Mouse (Mus musculus): ENCODE data around the gene Gria1. TPM values are rescaled to one million over a fixed set of nuclear protein-coding genes. Genes with fewer than 3 reads are reported as not detected.

Gene Gria1
- polyA plus RNA-seq, 1 experiment from 2014 or later, result 10.9 TPM

DNA sequence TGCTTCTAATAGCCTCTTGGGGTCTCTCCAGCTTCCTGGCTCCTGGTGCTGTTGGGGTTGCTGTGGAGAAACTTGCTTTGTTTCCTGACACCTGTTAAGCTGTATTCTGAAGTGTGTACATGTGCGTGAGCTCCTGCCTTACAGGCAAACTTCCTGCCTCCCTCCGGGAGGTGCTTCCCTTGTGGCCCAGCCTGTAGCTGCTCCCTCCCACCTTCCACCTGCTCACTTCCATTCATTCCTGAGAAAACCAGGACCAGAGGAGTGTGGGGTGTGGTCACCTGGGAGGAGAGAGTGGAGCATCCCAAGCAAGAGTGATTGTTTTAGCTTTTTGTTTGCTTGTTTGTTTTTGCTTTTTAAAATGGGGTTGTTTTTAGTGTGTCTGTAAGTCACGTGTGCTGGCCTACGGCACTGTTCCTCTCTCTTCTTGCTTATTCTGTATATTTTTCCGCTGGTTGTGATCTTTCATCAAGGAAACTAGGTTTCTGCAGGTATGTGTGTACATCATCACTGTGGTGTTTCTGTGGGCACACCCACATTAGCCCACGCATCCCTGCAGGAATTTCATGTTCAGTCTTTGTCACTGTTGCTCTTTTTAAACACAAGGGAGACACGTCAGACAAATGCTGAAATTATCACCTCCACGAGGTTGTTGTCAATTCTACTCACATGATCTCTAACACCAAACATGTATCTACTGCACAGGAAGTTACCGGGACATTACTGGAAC is 2.4 kb downstream of the Gria1 start:
- 0 out of 2 replicates have a peak overlapping the region, but pooled peaks have one; percentile 34 for H3K4me3 ChIP-seq
- H3K4me1 ChIP-seq, result peaks cover 3% of the 10 kb centered on the region
- no peak overlapping the region for H3K9ac ChIP-seq
- no peaks in the 10 kb centered on the region for H3K36me3 ChIP-seq
- H3K4me2 ChIP-seq (replicated peaks), result peak overlapping the region; percentile 59
- H3K9me3 ChIP-seq, result no peaks in the 10 kb centered on the region
- no peaks in the 10 kb centered on the region for H3K27me3 ChIP-seq (replicated peaks)
- no peak overlapping the region for H3K27ac ChIP-seq
- ATAC-seq (ENCODE audit: low FRiP score, low read depth), result no peak
- 73% methylated on average over 9 of the region's 9 CpGs for WGBS

DNA sequence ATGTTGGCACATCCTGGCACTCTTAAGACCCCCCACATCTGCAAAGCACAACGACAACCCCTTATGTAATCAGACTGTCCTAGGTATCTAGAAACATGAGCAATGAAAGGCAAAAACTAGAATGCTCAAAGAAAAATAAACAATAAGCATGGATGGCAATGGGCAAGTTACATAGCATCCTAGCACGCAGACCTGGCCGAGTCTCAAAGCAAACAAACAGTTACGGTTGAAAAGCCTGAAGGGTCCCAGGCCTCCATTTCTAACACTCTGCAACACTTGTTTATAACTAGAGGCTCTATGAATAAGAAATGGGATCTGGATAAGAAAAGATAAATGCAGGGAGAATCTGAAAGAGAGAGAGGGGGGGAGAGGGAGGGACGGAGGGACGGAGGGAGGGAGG is 3.2 kb downstream of the Gria1 start:
- no peak for ATAC-seq (ENCODE audit: low FRiP score, low read depth)
- Histone ChIP-seq H3K9ac (no peak overlapping the region), H3K27me3 (replicated peaks) (no peaks in the 10 kb centered on the region), H3K9me3 (no peaks in the 10 kb centered on the region), H3K4me3 (no peak overlapping the region), H3K27ac (no peak overlapping the region), H3K4me2 (replicated peaks) (0 out of 2 replicates have a peak overlapping the region, but pooled peaks have one; percentile 12), H3K4me1 (peaks cover 3% of the 10 kb centered on the region), H3K36me3 (no peaks in the 10 kb centered on the region)
- 83% methylated on average over 5 of the region's 6 CpGs for WGBS

DNA sequence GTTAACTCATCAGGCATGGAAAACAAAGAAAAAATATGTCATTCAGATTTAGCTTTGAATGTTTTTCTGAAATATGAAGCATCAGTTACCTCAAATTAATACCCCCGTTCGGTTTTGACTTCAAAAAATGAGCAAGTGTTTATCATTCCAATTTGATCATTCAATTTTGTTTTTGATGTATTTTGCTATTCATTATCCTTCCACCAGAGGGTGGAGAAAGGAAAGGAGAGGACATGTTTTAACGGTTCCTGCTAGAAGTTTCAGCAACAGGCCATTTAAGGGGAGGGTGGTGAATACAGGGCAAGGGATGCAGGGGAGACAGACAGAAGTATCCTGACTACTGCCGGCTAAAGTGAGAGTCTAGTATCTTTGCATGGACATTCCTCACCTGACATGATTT is 7.3 kb downstream of the Gria1 start:
- Histone ChIP-seq H3K27ac (no peak overlapping the region), H3K4me1 (peaks cover 3% of the 10 kb centered on the region; the same call in 1 of the 2 replicates), H3K9ac (no peak overlapping the region), H3K9me3 (no peaks in the 10 kb centered on the region), H3K4me3 (no peak overlapping the region), H3K27me3 (replicated peaks) (no peaks in the 10 kb centered on the region), H3K36me3 (no peaks in the 10 kb centered on the region), H3K4me2 (replicated peaks) (no peak overlapping the region)
- WGBS, result 72% methylated on average over 4 of the region's 4 CpGs
- no peak for ATAC-seq (ENCODE audit: low FRiP score, low read depth)

DNA sequence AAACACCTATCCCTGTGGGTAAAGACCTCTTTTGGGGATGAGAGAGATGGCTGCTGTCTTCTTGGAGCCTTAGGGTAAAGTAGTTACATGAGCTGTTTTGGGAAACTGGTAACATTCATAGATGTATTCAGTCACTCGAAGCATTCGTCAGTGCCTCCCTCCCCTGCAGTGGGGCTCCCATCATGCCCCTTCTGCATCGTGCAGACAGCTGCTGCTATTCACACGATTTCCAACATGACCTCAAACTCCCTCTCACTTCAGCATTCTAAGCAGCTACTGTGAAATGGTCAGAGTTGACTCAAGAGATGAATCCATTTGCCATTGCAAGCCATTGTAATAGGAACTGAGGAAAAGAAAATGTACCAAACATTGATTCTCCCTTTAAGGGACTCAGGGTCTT is 11.2 kb downstream of the Gria1 start:
- Histone ChIP-seq H3K4me2 (replicated peaks) (no peak overlapping the region), H3K27me3 (replicated peaks) (no peaks in the 10 kb centered on the region), H3K27ac (no peak overlapping the region), H3K4me3 (no peak overlapping the region), H3K9ac (no peak overlapping the region), H3K9me3 (no peaks in the 10 kb centered on the region), H3K4me1 (peaks cover 3% of the 10 kb centered on the region; the same call in 1 of the 2 replicates), H3K36me3 (no peaks in the 10 kb centered on the region)
- 51% methylated on average over 4 of the region's 4 CpGs for WGBS
- no peak for ATAC-seq (ENCODE audit: low FRiP score, low read depth)

DNA sequence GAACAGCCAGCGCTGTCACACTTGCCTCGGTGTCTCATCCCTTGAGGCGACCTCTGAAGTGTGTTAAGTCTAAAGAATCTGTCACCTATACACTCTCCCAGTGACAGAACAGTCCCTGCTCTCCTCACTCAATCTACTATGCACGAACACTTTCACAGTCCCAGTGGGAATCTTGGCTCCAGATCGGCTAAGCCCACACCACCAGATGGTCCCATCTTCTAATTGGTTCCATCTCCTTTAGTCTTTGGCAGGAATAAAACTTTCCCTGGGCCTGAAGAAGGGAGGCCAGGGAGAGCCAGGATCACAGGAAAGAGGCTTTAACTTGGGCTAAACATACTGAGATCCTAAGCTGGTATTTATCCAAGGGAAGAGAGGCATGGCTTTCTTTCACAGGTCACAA is 19.3 kb downstream of the Gria1 start:
- Histone ChIP-seq H3K36me3 (no peaks in the 10 kb centered on the region), H3K27ac (no peak overlapping the region), H3K4me3 (no peak overlapping the region), H3K4me1 (no peaks in the 10 kb centered on the region), H3K4me2 (replicated peaks) (no peak overlapping the region), H3K27me3 (replicated peaks) (no peaks in the 10 kb centered on the region), H3K9ac (no peak overlapping the region), H3K9me3 (no peaks in the 10 kb centered on the region)
- no peak for ATAC-seq (ENCODE audit: low FRiP score, low read depth)
- 71% methylated on average over 5 of the region's 5 CpGs for WGBS

DNA sequence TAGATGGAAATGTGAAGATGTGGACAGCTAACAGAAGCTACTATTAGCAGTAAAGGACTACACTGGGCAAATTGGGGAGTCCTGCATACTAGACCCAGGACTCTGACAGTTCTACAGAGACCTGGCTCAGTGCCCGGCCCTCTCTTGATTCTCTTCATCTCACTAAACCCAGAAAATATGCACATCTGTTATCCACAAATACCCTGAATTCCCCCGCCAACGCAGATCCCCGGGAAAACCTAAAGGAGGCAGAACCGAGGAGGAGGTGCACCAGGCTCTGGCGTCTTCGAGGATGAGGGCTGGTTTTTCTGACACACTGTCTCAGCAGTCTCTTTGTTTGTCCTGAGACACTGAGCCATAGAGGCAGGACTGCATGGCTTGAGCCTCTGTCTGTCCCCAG is 27.6 kb downstream of the Gria1 start:
- Histone ChIP-seq H3K9ac (no peak overlapping the region), H3K9me3 (no peaks in the 10 kb centered on the region), H3K36me3 (no peaks in the 10 kb centered on the region), H3K4me2 (replicated peaks) (no peak overlapping the region), H3K27me3 (replicated peaks) (no peaks in the 10 kb centered on the region), H3K27ac (no peak overlapping the region), H3K4me3 (no peak overlapping the region), H3K4me1 (no peaks in the 10 kb centered on the region)
- WGBS, result 72% methylated on average over 7 of the region's 7 CpGs
- no peak for ATAC-seq (ENCODE audit: low FRiP score, low read depth)

DNA sequence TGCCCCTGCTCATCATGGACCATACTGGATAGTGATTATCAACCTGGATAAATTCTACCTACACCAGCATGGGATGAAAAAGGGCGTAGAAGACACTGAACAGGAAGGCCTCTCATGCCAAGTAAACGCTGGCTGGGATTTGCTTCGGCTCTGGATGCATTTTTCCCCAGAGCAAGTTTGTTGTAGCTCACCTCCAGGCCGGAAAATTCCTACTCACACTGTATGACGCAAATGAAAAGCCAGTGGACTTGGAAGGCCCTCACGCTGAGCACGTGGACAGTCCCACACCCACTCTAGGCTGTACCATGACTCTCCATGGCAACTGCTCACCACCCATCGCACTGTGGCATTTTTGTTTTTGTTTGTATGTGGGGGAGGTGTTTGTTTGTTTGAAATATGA is 28.1 kb downstream of the Gria1 start:
- 85% methylated on average over 8 of the region's 8 CpGs for WGBS
- H3K4me3 ChIP-seq, result no peak overlapping the region
- no peaks in the 10 kb centered on the region for H3K27me3 ChIP-seq (replicated peaks)

DNA sequence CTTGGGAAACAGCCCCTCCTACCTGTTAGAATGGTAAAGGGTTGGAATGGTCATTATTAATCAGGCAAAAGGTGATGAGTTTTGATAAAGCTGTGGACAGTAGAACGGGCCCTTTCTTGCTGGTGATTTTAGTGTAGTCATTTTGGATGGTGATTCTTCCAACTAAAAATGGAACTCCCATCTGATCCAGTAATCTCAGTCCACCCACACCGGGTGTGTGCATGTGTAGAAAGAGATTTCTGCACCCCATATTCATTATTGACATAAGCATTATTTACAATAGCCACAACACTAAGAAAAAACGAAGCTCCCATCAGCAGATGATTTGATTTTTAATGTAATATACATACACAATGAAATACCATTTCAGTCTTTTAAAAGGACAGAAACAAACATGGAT is 30.9 kb downstream of the Gria1 start:
- ATAC-seq (ENCODE audit: low FRiP score, low read depth), result no peak

More for the DNA sequence above, 28.1 kb downstream of the Gria1 start:
- H3K4me2 ChIP-seq (replicated peaks), result no peak overlapping the region
- H3K4me1 ChIP-seq, result no peaks in the 10 kb centered on the region
- no peak for ATAC-seq (ENCODE audit: low FRiP score, low read depth)
- no peak overlapping the region for H3K9ac ChIP-seq
- H3K9me3 ChIP-seq, result no peaks in the 10 kb centered on the region
- H3K36me3 ChIP-seq, result no peaks in the 10 kb centered on the region
- H3K27ac ChIP-seq, result no peak overlapping the region

DNA sequence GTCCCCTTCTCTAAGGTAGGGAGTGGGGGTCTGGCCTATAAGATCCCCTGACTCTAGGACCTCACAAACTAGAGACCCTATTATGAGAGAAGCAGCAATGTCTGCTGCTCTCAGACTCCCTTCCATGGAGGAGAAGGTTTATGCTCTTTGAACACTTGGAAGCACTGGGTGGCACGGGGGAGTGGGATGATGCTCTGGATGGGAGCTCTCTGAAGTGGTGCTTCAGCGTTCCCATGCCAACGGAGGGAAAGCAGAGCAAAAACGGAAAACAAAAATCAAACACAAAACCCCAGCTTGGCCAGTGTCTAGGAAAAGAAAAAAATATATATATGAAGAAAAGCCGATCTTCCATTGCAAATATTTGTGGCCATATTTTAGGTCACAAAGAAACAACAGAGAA is 33.0 kb downstream of the Gria1 start:
- no peak overlapping the region for H3K4me3 ChIP-seq
- no peak overlapping the region for H3K27ac ChIP-seq
- 75% methylated on average over 5 of the region's 5 CpGs for WGBS
- ATAC-seq (ENCODE audit: low FRiP score, low read depth), result no peak
- no peaks in the 10 kb centered on the region for H3K4me1 ChIP-seq
- no peak overlapping the region for H3K9ac ChIP-seq
- H3K9me3 ChIP-seq, result no peaks in the 10 kb centered on the region
- H3K36me3 ChIP-seq, result no peaks in the 10 kb centered on the region
- H3K27me3 ChIP-seq (replicated peaks), result no peaks in the 10 kb centered on the region
- H3K4me2 ChIP-seq (replicated peaks), result no peak overlapping the region

More for the DNA sequence above, 30.9 kb downstream of the Gria1 start:
- WGBS, result 86% methylated on average over 3 of the region's 3 CpGs
- no peak overlapping the region for H3K27ac ChIP-seq
- no peaks in the 10 kb centered on the region for H3K36me3 ChIP-seq
- no peaks in the 10 kb centered on the region for H3K27me3 ChIP-seq (replicated peaks)
- no peaks in the 10 kb centered on the region for H3K9me3 ChIP-seq
- no peaks in the 10 kb centered on the region for H3K4me1 ChIP-seq
- no peak overlapping the region for H3K9ac ChIP-seq
- H3K4me2 ChIP-seq (replicated peaks), result no peak overlapping the region
- H3K4me3 ChIP-seq, result no peak overlapping the region

DNA sequence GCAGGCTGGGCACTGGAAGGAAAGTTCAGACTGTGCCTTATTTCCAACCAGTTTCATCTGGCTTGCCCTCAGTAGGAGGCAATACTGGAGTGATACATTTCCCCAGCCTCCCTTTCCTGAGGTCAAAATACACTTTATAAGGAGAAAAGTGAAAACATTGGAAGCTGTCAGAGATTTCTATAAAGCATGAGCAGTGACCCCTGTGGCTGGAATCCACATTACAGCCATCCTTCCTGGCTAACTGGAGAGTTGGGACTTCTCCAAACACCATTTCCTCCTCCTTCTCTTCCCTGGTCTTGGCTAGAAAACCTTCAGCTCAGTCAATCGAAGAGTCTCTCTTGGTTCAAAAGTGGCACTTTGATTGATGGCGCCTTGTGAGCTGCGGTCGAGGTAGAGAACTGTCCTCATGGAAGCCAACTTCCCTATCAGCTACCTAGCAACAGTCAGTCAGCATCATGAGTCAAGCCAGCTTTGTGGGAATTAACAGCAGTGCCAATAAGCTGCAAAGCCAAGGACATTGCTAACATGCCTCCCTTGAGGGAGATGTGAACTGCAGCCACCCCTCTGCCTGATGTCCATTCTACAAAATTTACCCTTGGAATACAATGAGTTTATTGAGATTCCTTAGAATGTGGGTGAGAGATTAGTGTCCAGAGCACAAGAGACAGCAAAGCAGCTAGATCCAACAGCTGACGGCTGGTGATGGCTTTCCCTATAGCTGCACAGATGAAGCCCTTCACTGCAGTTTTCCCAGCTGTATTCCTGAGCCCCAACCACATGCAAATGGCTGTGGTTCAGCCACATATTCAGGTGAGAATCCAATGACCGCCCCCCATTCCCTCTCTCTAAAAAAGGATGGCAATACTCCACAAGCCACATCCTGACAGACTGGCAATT is 40.7 kb downstream of the Gria1 start:
- no peak for ATAC-seq (ENCODE audit: low FRiP score, low read depth)
- H3K9me3 ChIP-seq, result no peaks in the 10 kb centered on the region
- no peaks in the 10 kb centered on the region for H3K4me1 ChIP-seq
- no peaks in the 10 kb centered on the region for H3K27me3 ChIP-seq (replicated peaks)
- 70% methylated on average over 6 of the region's 6 CpGs for WGBS
- no peak overlapping the region for H3K4me2 ChIP-seq (replicated peaks)
- H3K9ac ChIP-seq, result no peak overlapping the region
- no peak overlapping the region for H3K27ac ChIP-seq
- no peaks in the 10 kb centered on the region for H3K36me3 ChIP-seq
- H3K4me3 ChIP-seq, result no peak overlapping the region

DNA sequence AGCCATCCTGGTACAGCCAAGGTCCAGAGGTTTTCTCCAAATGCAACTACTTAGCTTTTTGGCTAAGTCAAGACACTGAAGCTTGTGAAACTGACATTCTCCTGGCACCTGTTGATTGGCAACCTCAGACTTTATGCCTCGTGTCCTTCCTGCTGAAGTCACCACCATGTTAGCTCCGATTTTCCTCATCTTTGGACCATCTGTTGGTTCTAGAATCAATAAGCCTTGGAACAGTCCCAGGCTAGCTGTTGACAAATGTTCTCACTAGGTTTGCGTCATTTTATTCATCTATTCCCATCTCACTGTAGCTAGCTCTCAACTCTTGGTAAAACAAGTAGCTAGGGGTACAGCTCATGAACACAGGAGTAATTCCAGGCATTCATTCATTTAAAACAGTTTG is 51.3 kb downstream of the Gria1 start:
- H3K36me3 ChIP-seq, result no peaks in the 10 kb centered on the region
- no peak overlapping the region for H3K4me2 ChIP-seq (replicated peaks)
- no peak overlapping the region for H3K9ac ChIP-seq
- H3K4me1 ChIP-seq, result no peaks in the 10 kb centered on the region
- no peak overlapping the region for H3K27ac ChIP-seq
- H3K9me3 ChIP-seq, result no peaks in the 10 kb centered on the region
- no peak overlapping the region for H3K4me3 ChIP-seq
- WGBS, result 88% methylated on average over 3 of the region's 3 CpGs
- no peak for ATAC-seq (ENCODE audit: low FRiP score, low read depth)
- no peaks in the 10 kb centered on the region for H3K27me3 ChIP-seq (replicated peaks)

DNA sequence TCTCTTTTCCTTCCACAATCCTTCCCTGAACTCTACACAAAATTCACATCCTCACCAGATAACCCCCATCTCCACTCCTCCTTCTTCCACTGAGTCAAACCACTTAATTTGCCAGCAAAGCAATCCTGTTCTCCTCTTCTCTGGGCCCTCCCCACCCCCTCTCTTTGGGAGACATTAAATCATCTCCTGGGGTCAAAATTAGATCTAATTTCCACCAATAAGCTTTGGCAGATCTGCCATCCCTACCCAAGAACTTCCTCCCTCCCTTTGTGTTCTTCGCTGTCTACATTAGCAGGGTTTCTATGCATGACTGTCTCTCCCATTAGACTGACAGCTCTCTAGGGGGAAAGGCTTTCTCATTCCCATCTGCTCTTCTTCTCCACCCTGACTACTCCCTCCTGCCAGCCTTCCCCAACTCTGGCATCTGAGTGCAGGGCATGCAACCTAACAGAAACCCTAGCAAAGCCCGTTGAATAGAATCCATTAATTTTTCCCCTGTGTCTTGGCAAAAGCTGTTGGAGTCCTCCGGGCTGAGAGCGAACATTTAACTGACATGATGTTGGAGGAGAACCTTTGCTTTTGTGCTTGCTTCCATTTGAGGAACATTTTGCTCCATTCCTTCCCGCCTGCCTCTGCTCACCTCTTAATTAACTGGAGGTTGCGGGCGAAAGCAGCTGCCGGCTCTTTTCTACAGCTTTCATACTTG is 59.2 kb downstream of the Gria1 start:
- H3K9ac ChIP-seq, result no peak overlapping the region
- H3K27me3 ChIP-seq (replicated peaks), result no peaks in the 10 kb centered on the region
- ATAC-seq (ENCODE audit: low FRiP score, low read depth), result 0 out of 2 replicates have a peak, but pooled peaks have one; percentile 9
- no peaks in the 10 kb centered on the region for H3K36me3 ChIP-seq
- no peak overlapping the region for H3K4me3 ChIP-seq
- H3K4me1 ChIP-seq, result no peaks in the 10 kb centered on the region
- H3K27ac ChIP-seq, result no peak overlapping the region
- 75% methylated on average over 8 of the region's 8 CpGs for WGBS
- no peak overlapping the region for H3K4me2 ChIP-seq (replicated peaks)
- no peaks in the 10 kb centered on the region for H3K9me3 ChIP-seq

Data from neural tube, embryonic 12.5 days (tissue).